Mouse (Mus musculus) lung, adult 2 months (tissue): Measurements from ENCODE around the gene Cryaa.

Source experiments
- CTCF ChIP-seq: fragments of 200-500 bp; IDR thresholded peaks from 2 replicates; pipeline ENCODE4 v1.5.1; 2011; ENCODE audit warnings: mild to moderate bottlenecking, low read length, control low read depth; ENCODE audit not compliant: insufficient read depth
- POLR2A ChIP-seq: fragments of 200-500 bp; IDR thresholded peaks from 2 replicates; pipeline ENCODE4 v1.6.1; 2011; ENCODE audit warnings: low read depth, mild to moderate bottlenecking, control low read depth, low read length, borderline replicate concordance; ENCODE audit errors: extremely low read depth

DNA sequence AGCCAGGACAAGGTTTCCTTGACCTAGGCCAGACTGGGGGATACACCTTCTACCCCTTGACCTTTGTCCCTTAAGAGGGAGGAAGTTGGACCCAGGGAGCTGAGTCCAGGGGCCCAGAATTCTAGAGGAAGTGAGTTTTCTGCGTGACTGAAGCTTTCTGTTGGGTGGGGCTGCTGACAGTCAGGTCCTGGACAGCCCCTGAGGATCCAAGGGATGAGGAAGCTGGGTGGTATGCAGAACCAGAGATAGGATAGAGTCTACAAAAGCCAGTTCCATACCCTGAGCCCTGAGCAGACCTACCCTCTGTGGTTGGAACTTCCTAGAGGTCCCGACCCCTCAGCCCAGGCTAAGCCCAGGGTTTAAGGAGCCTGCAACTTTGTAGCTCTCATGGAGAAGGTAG is 2.8 kb downstream of the Cryaa start:
- no peak for TF ChIP-seq POLR2A
- no peak for TF ChIP-seq CTCF
